Mouse (Mus musculus) myocyte (in vitro differentiated cells): ENCODE data around the gene Olfr1288. TPM values are rescaled to one million over a fixed set of nuclear protein-coding genes. Genes with fewer than 3 reads are reported as not detected.

Source experiments
- H3K27me3 ChIP-seq: one replicate; pipeline ENCODE4 v1.6.1; 2011; ENCODE audit not compliant: control insufficient read depth, insufficient read depth, insufficient read length
- H3K36me3 ChIP-seq: one replicate; pipeline ENCODE4 v1.6.1; 2011; ENCODE audit not compliant: control insufficient read depth, insufficient read depth
- H3K4me2 ChIP-seq: one replicate; pipeline ENCODE4 v1.6.1; 2011; ENCODE audit warnings: low read depth, control low read depth
- H3K4me3 ChIP-seq: one replicate; pipeline ENCODE4 v1.5.1; 2011; ENCODE audit warnings: mild to moderate bottlenecking, control low read depth, moderate library complexity
- H3K79me2 ChIP-seq: one replicate; pipeline ENCODE4 v1.6.1; 2011; ENCODE audit not compliant: control insufficient read depth, insufficient read depth
- H3ac ChIP-seq: one replicate; pipeline ENCODE4 v1.6.1; 2011; ENCODE audit not compliant: control insufficient read depth, insufficient read length
- CEBPB ChIP-seq: IDR thresholded peaks from 2 replicates; pipeline ENCODE4 v1.6.1; 2011; ENCODE audit warnings: mild to moderate bottlenecking, moderate library complexity; ENCODE audit not compliant: poor library complexity, insufficient read depth, severe bottlenecking
- E2F4 ChIP-seq: IDR thresholded peaks from one replicate; pipeline ENCODE4 v1.6.1; 2011; ENCODE audit warnings: mild to moderate bottlenecking, control low read depth, moderate library complexity; ENCODE audit not compliant: insufficient read depth
- MAX ChIP-seq: IDR thresholded peaks from one replicate; pipeline ENCODE4 v1.6.1; 2011; ENCODE audit warnings: low read depth, mild to moderate bottlenecking, control low read depth
- MYOD1 ChIP-seq, 3 experiments: IDR thresholded peaks; one replicate each; pipeline ENCODE4 v1.6.1; 2011; ENCODE audit warnings: control low read depth in 2 of 3, low read depth in 2 of 3, mild to moderate bottlenecking in 2 of 3, moderate library complexity in 1 of 3; ENCODE audit not compliant: insufficient read length in 2 of 3, control insufficient read depth in 1 of 3
- MYOG ChIP-seq, 3 experiments: IDR thresholded peaks; one replicate each; pipeline ENCODE4 v1.6.1; 2011; ENCODE audit warnings: control low read depth in 2 of 3, low read depth in 2 of 3, mild to moderate bottlenecking in 2 of 3; ENCODE audit not compliant: insufficient read length in 2 of 3, control insufficient read depth in 1 of 3, insufficient read depth in 1 of 3
- POLR2A ChIP-seq: IDR thresholded peaks from one replicate; pipeline ENCODE4 v1.6.1; 2011; ENCODE audit warnings: low read depth, mild to moderate bottlenecking, control low read depth, moderate library complexity; ENCODE audit not compliant: insufficient read length
- POLR2AphosphoS2 ChIP-seq: IDR thresholded peaks from one replicate; pipeline ENCODE4 v1.6.1; 2011; ENCODE audit warnings: low read depth, control low read depth; ENCODE audit not compliant: insufficient read length
- REST ChIP-seq: IDR thresholded peaks from one replicate; pipeline ENCODE4 v1.6.1; 2011; ENCODE audit warnings: mild to moderate bottlenecking, control low read depth, moderate library complexity; ENCODE audit not compliant: insufficient read depth, insufficient read length
- SRF ChIP-seq: IDR thresholded peaks from one replicate; pipeline ENCODE4 v1.6.1; 2011; ENCODE audit warnings: low read depth; ENCODE audit not compliant: control insufficient read depth, insufficient read length
- TCF12 ChIP-seq: IDR thresholded peaks from one replicate; pipeline ENCODE4 v1.6.1; 2011; ENCODE audit warnings: mild to moderate bottlenecking, control low read depth; ENCODE audit not compliant: poor library complexity, insufficient read depth, severe bottlenecking
- TCF3 ChIP-seq: IDR thresholded peaks from one replicate; pipeline ENCODE4 v1.6.1; 2011; ENCODE audit warnings: low read depth, control low read depth; ENCODE audit not compliant: insufficient read length
- USF1 ChIP-seq: IDR thresholded peaks from one replicate; pipeline ENCODE4 v1.6.1; 2011; ENCODE audit warnings: low read depth, mild to moderate bottlenecking, control low read depth, moderate library complexity
- polyA plus RNA-seq: library from polyadenylated mRNA; unstranded; fragments of >200 nt; fragmentation: generic; extraction: Trizol; gene quantifications from one replicate; pipeline ENCODE4 v1.2.1, GENCODE M21; 2012; ENCODE audit warnings: missing spikeins

Olfr1288 gene
- polyA plus RNA-seq, 1 experiment, result not detected

DNA sequence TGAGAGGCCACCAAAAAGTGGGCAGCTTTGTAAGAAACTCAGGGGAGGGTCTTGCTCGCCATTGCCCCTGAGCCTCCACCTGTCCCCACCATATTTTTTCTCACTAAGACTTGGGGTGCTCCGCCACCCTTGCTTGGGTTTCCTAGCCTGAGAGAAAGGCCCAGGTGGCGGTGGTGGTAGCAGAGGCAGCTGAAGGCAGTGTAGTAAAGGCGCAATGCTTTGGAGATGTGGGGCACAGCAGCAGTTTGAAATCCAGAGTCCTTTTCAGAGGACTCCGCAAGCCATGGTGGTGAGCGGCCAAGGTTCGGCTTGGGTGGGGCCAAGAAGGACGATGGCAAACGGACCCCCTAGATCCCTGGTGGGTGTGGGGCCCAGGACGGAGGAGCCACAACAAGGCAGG is 43.5 kb downstream of the Olfr1288 start:
- TF ChIP-seq TCF12 (no peak), MAX (no peak), SRF (no peak), POLR2A (no peak), USF1 (no peak), E2F4 (no peak), REST (no peak), MYOG (IDR thresholded peaks at IDR 0.05; ENCODE audit: control insufficient read depth in 1 of 3, insufficient read depth in 1 of 3, insufficient read length in 2 of 3, low read depth in 2 of 3) (no peak), TCF3 (no peak), MYOD1 (IDR thresholded peaks at IDR 0.05; ENCODE audit: control insufficient read depth in 1 of 3, insufficient read length in 2 of 3, low read depth in 2 of 3) (no peak), POLR2AphosphoS2 (no peak), CEBPB (no peak)
- no peak overlapping the region for H3K4me3 ChIP-seq
- no peak overlapping the region for H3ac ChIP-seq
- H3K79me2 ChIP-seq, result no peaks in the 10 kb centered on the region
- H3K36me3 ChIP-seq, result no peaks in the 10 kb centered on the region
- H3K27me3 ChIP-seq, result no peaks in the 10 kb centered on the region
- no peak overlapping the region for H3K4me2 ChIP-seq

DNA sequence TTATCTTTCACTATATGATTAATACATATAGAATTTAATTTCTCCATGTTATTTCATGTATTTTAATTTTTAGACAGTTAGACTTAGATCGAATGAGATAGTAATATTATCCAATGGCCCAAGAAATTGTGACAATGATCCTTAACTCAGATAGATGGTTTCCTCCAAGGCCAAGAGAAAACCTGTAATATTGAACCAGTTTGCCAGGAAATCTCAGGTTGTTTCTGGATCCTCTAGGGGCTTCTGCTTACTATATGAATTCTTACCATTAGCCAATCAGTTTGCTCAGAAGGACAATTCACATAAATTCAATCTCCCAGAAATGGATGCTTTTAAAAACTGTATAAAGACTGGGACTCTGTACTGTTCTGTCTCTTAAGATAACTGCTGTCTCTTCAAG is 51.0 kb downstream of the Olfr1288 start, which contains the start of gene Olfr1293-ps:
TSS of gene Olfr1293-ps (plus strand) at position 301 of the 400 bp plus-strand sequence.
- Histone ChIP-seq H3K4me2 (no peak within 1 kb of the TSS), H3K79me2 (no peaks in the 10 kb centered on the region), H3K4me3 (no peak within 1 kb of the TSS), H3K36me3 (no peaks in the 10 kb centered on the region), H3ac (no peak within 1 kb of the TSS), H3K27me3 (no peaks in the 10 kb centered on the region)
- TF ChIP-seq MYOG (IDR thresholded peaks at IDR 0.05; ENCODE audit: control insufficient read depth in 1 of 3, insufficient read depth in 1 of 3, insufficient read length in 2 of 3, low read depth in 2 of 3) (no peak), TCF3 (no peak), MAX (no peak), REST (no peak), POLR2A (no peak), TCF12 (no peak), POLR2AphosphoS2 (no peak), SRF (no peak), E2F4 (no peak), MYOD1 (IDR thresholded peaks at IDR 0.05; ENCODE audit: control insufficient read depth in 1 of 3, insufficient read length in 2 of 3, low read depth in 2 of 3) (no peak), USF1 (no peak), CEBPB (no peak)

Other genes starting within 250 kb of the Olfr1288 start
- gene 4930430A15Rik, start 244.5 kb upstream of the Olfr1288 start, polyA plus RNA-seq, result not detected
- gene Olfr1275, start 238.8 kb upstream of the Olfr1288 start, polyA plus RNA-seq, result not detected
- gene Olfr1276, start 219.6 kb upstream of the Olfr1288 start, polyA plus RNA-seq, result not detected
- gene Olfr1277, start 200.0 kb upstream of the Olfr1288 start, polyA plus RNA-seq, result not detected
- not detected for gene Olfr1278, start 184.0 kb upstream of the Olfr1288 start, polyA plus RNA-seq
- gene Olfr1279, start 173.5 kb upstream of the Olfr1288 start, polyA plus RNA-seq, result not detected
- not detected for gene Olfr1280, start 160.1 kb upstream of the Olfr1288 start, polyA plus RNA-seq
- gene Olfr1281, start 147.6 kb upstream of the Olfr1288 start, polyA plus RNA-seq, result not detected
- not detected for gene Olfr1282, start 138.0 kb upstream of the Olfr1288 start, polyA plus RNA-seq
- not detected for gene Olfr1283, start 107.3 kb upstream of the Olfr1288 start, polyA plus RNA-seq
- gene Olfr1284, start 98.6 kb upstream of the Olfr1288 start, polyA plus RNA-seq, result not detected
- not detected for gene Olfr1286, start 51.0 kb upstream of the Olfr1288 start, polyA plus RNA-seq
- gene Olfr1287, start 25.0 kb upstream of the Olfr1288 start, polyA plus RNA-seq, result not detected
- gene Olfr1289, start 6.7 kb downstream of the Olfr1288 start, polyA plus RNA-seq, result not detected
- gene Olfr1290, start 19.7 kb downstream of the Olfr1288 start, polyA plus RNA-seq, result not detected
- gene Olfr1291-ps1, start 23.1 kb downstream of the Olfr1288 start, polyA plus RNA-seq, result not detected
- not detected for gene Olfr1293-ps, start 51.1 kb downstream of the Olfr1288 start, polyA plus RNA-seq
- gene Olfr1294, start 66.2 kb downstream of the Olfr1288 start, polyA plus RNA-seq, result not detected
- gene Olfr1295, start 95.6 kb downstream of the Olfr1288 start, polyA plus RNA-seq, result not detected
- gene Olfr1297, start 152.4 kb downstream of the Olfr1288 start, polyA plus RNA-seq, result not detected
- not detected for gene Olfr1298, start 175.1 kb downstream of the Olfr1288 start, polyA plus RNA-seq
- not detected for gene Olfr1299, start 187.3 kb downstream of the Olfr1288 start, polyA plus RNA-seq